Mouse (Mus musculus): ENCODE results near the gene Slc44a5. TPM values are rescaled to one million over a fixed set of nuclear protein-coding genes. Genes with fewer than 3 reads are reported as not detected.
"Not testable (repeated sequence)": the region's sequence is repeated elsewhere in the genome, so short reads cannot be mapped to it uniquely, and the experiment has no call there.

Gene Slc44a5
- polyA plus RNA-seq, 1 experiment from 2014 or later = 0.58 TPM

DNA sequence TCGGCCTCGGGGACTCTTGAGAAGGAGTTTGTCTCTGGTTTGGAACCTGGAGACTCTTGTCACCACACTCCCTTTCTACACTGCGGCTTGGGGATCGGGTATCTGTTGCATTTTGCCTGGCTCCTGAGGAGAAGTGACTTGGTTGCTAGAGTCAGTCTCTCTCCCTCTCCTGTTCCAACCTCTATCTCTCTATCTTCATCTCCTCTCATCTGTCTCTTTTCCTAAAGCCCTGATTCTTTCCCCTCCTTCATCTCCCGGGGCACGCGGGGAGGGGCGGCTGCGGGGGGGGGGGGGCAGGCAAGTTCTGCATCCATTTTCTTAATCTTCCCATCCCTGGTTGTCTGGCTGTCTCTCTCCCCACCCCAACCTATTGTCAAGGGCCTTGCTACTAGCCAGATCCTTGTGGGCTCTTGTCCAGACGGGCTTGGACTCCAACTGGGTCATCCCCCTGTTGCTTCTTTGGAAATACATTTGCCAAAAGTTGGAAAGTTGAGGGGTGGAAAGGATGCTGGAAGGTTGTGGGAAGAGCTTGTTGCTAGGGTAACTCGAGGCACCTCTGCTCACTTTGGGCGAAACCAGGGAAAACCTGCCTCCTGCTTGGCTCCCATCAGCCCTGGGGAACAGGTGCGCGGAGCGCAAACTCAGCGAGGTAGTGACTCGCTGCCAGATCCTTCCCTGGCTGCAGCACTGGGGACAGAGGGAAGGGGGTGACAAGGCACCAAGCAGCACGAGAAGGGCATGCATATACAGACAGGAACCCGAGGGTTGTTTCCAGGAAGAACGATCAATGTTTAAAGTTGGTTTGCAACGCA lies 919 bp downstream of the Slc44a5 start:
- H3K4me1 ChIP-seq = peaks cover 25% of the 10 kb centered on the region
- peaks cover 54% of the 10 kb centered on the region for H3K27me3 ChIP-seq
- WGBS = 7% methylated on average over 21 of the region's 21 CpGs
- H3K9me3 ChIP-seq (replicated peaks) = no peaks in the 10 kb centered on the region
- peak overlapping the region; percentile 99 for H3K4me2 ChIP-seq
- H3K27ac ChIP-seq = no peak overlapping the region
- H3K4me3 ChIP-seq (replicated peaks) = peak overlapping the region; percentile 58
- peak; percentile 41 for ATAC-seq (replicated peaks; ENCODE audit: low FRiP score)
- peak overlapping the region; percentile 49 for H3K9ac ChIP-seq
- no peaks in the 10 kb centered on the region for H3K36me3 ChIP-seq

DNA sequence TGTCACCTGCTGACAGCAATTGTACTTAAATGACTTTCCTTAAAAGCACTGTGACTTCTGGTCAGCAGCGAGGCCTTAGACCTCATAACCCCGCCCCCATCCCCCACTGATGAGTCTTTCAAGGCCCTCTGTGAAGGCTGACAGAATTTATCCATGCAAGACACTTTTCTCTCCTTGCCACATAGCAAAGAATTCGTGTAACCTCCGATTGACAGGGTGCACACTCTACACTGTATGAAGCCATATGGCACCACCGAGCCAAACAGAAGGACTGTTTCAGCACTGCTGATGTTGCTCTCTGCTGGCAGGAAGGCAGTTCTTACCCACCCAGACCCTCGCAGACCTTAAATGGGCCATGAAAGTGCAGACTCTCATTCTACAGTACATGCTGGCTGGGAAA lies 1.8 kb downstream of the Slc44a5 start:
- peaks cover 25% of the 10 kb centered on the region for H3K4me1 ChIP-seq
- H3K27me3 ChIP-seq = peaks cover 52% of the 10 kb centered on the region
- no peak overlapping the region for H3K4me2 ChIP-seq
- 9% methylated on average over 6 of the region's 6 CpGs for WGBS
- ATAC-seq (replicated peaks; ENCODE audit: low FRiP score) = no peak
- H3K36me3 ChIP-seq = no peaks in the 10 kb centered on the region
- no peak overlapping the region for H3K27ac ChIP-seq
- no peaks in the 10 kb centered on the region for H3K9me3 ChIP-seq (replicated peaks)
- no peak overlapping the region for H3K4me3 ChIP-seq (replicated peaks)
- H3K9ac ChIP-seq = no peak overlapping the region

DNA sequence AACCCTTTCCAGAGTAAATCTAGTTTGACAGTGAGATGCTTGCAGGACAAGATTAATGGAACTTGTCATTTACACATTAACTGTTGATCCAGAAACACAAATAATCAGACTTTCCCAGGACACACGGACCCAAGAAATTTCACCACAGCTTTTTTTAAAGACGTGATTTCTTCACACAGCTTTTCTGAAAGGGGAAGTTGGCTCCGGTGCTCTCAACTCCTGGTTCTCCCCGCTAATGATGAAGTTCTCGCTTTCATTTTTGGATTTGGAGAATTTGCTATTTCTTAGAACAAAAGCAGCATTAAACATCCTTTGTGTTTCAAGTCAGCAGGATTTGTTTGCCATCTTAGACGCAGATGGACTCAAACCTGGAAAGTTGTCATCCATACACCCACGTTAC lies 2.6 kb downstream of the Slc44a5 start:
- 81% methylated on average over 7 of the region's 7 CpGs for WGBS

DNA sequence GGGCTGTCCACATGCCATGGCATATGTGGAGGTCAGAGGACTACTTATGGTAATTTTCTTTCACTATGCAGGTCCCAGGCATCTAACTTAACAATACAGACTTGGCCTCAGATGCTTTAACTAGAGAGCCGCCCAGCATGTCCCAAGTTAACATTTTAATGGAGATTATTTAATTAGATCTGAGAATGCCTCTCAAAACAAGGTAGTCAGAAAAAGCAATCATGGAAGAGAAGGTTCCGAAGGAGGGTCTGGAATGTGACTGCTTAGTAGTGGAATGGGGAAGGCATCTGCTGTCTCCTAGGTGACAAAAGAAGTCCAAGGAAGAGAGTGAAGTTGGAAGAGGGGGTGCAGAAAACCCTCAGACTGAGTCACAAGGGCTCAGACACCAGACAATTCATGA lies 7.4 kb downstream of the Slc44a5 start:
- Histone ChIP-seq H3K27ac (no peak overlapping the region), H3K36me3 (no peaks in the 10 kb centered on the region), H3K4me2 (no peak overlapping the region), H3K9me3 (replicated peaks) (no peaks in the 10 kb centered on the region), H3K4me1 (0 out of 2 replicates have a peak, but pooled peaks cover 2% of the 10 kb centered on the region), H3K27me3 (0 out of 2 replicates have a peak, but pooled peaks cover 8% of the 10 kb centered on the region), H3K4me3 (replicated peaks) (no peak overlapping the region), H3K9ac (no peak overlapping the region)
- no peak for ATAC-seq (replicated peaks; ENCODE audit: low FRiP score)
- WGBS = 60% methylated on average over 2 of the region's 2 CpGs

More for the DNA sequence above, 2.6 kb downstream of the Slc44a5 start:
- H3K9me3 ChIP-seq (replicated peaks) = no peaks in the 10 kb centered on the region
- H3K27ac ChIP-seq = no peak overlapping the region
- no peak for ATAC-seq (replicated peaks; ENCODE audit: low FRiP score)
- H3K27me3 ChIP-seq = peaks cover 47% of the 10 kb centered on the region
- peaks cover 25% of the 10 kb centered on the region for H3K4me1 ChIP-seq
- no peak overlapping the region for H3K4me2 ChIP-seq
- no peak overlapping the region for H3K9ac ChIP-seq
- no peak overlapping the region for H3K4me3 ChIP-seq (replicated peaks)
- H3K36me3 ChIP-seq = no peaks in the 10 kb centered on the region

DNA sequence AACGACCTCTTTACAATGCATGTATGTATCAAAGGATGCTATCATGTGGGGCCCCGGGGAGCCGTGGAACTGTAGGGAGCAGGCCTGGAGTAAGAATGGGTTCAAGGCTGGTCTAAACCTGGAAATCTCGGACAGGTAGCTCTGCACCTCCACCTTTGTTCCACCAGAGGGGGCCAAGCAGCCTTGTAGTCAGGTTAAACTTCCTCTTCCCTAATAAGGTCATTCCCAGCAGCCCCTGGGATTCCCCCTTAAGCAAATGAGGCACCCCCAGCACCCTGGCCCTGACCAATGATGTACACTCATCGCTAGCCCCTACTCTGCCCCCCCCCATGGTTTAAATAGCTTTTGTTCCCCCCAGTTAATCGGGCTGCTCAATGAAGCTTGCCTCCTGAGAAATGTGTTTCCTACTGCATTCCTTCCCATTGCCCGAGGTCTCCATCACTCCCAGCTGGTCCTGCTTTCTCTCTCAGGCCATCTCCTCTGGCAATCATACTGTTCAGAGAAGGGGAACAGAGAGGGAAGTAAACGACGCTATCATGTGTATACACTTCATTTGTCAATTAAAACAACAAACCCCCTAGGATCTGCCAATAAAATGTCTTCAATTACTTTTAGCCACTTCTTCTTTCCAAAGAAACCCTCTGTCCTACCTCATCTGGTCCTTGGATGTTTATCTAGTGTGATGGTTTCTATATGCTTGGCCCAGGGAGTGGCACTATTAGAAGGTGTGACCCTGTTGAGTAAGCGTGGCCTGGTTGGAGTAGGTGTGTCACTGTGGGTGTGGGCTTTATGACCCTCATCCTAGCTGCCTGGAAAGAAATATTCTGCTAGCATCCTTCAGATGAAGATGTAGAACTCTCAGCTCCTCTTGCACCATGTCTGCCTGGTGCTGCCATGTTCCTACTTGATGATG lies 11.4 kb downstream of the Slc44a5 start:
- Histone ChIP-seq H3K27me3 (no peaks in the 10 kb centered on the region), H3K36me3 (no peaks in the 10 kb centered on the region), H3K9ac (no peak overlapping the region), H3K27ac (no peak overlapping the region), H3K4me1 (0 out of 2 replicates have a peak, but pooled peaks cover 2% of the 10 kb centered on the region), H3K4me2 (0 out of 2 replicates have a peak overlapping the region, but pooled peaks have one; percentile 14), H3K9me3 (replicated peaks) (no peaks in the 10 kb centered on the region), H3K4me3 (replicated peaks) (no peak overlapping the region)
- ATAC-seq (replicated peaks; ENCODE audit: low FRiP score) = peak; percentile 78
- 49% methylated on average over 10 of the region's 10 CpGs for WGBS

DNA sequence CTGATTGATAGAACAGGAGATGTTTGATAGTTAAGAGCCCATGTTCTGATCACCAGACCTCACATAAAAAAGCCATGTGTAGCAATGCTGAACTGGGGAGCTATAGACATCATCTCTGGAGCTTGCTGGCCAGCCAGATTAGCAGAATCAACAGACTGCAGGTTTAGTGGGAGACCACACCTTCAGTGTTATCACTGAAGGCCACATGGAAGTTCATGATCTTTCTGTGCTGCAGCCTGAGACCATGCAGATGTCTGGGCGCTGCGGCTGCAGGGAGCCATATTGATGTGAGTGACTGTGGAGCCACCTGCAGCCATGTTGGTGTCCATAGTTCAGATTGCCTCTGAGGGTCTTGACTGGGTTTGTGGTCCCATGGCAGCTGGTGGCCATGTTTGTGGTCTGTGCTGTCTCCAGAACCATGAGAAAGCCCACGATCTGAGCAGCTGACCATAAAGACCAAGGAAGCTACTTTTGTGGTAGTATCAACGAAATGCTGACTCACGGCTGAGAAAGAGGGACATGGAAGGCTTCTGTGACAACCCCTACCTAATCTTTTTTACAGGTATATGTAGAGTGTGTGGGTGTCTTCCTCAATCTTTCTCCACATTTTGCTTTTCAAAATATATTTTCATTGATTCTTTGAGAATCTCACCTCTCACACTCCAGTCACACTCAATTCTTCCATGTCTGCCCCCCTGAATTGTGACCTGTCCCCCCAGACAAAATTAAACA lies 26.7 kb downstream of the Slc44a5 start:
- 96% methylated on average over 5 of the region's 5 CpGs for WGBS
- no peak overlapping the region for H3K4me3 ChIP-seq (replicated peaks)
- H3K9me3 ChIP-seq (replicated peaks) = no peaks in the 10 kb centered on the region
- no peak for ATAC-seq (replicated peaks; ENCODE audit: low FRiP score)
- H3K27me3 ChIP-seq = no peaks in the 10 kb centered on the region
- H3K36me3 ChIP-seq = no peaks in the 10 kb centered on the region
- no peak overlapping the region for H3K27ac ChIP-seq
- no peaks in the 10 kb centered on the region for H3K4me1 ChIP-seq
- H3K4me2 ChIP-seq = no peak overlapping the region
- H3K9ac ChIP-seq = no peak overlapping the region

DNA sequence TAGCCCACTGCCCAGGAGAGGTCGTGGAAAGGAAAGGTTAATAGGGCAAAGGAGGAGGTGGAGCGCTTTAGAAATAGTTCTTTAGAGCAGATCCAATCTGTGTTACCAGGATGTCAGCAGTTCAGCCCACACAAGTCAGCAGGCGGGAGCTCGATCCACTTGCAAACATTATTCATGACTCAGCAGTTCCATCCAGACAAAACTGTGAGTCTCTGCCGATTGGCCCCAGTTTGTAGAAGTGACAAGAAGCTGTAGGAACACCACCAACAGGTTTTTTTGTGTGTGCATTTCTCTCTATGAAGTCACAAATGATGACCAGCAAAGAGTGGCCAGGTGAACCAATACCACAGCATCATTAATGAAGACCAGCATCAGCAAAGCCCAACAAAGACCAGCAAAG lies 28.1 kb downstream of the Slc44a5 start:
- Histone ChIP-seq H3K27me3 (no peaks in the 10 kb centered on the region), H3K4me2 (no peak overlapping the region), H3K4me3 (replicated peaks) (no peak overlapping the region), H3K9me3 (replicated peaks) (no peaks in the 10 kb centered on the region), H3K27ac (no peak overlapping the region), H3K4me1 (no peaks in the 10 kb centered on the region), H3K36me3 (no peaks in the 10 kb centered on the region), H3K9ac (no peak overlapping the region)
- no peak for ATAC-seq (replicated peaks; ENCODE audit: low FRiP score)
- WGBS = 62% methylated on average over 5 of the region's 5 CpGs

DNA sequence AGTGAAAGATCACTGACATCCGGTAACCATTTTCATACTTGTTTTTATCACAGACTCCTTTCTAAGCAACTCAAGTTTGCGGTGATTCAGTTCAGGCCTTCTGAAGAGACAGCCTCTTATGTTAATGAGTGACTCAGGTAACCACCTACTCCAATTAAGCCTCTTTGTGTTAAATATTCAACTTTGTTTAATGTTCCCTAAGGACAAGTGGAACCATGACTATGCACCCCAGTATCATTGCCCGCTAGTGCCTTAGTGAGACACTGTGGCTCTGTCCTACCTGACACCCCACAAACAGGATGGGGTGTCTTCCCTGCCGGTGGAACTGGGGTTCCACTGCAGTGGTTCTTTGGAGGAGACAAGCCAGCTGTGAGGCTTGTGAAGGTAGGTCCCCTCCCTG lies 73.6 kb downstream of the Slc44a5 start:
- H3K9ac ChIP-seq = no peak overlapping the region
- H3K4me1 ChIP-seq = no peaks in the 10 kb centered on the region
- no peak overlapping the region for H3K4me3 ChIP-seq (replicated peaks)
- H3K36me3 ChIP-seq = no peaks in the 10 kb centered on the region
- 82% methylated on average over 4 of the region's 4 CpGs for WGBS
- H3K27ac ChIP-seq = no peak overlapping the region
- H3K27me3 ChIP-seq = no peaks in the 10 kb centered on the region
- ATAC-seq (replicated peaks; ENCODE audit: low FRiP score) = peak; percentile 66
- H3K9me3 ChIP-seq (replicated peaks) = no peaks in the 10 kb centered on the region
- H3K4me2 ChIP-seq = no peak overlapping the region

DNA sequence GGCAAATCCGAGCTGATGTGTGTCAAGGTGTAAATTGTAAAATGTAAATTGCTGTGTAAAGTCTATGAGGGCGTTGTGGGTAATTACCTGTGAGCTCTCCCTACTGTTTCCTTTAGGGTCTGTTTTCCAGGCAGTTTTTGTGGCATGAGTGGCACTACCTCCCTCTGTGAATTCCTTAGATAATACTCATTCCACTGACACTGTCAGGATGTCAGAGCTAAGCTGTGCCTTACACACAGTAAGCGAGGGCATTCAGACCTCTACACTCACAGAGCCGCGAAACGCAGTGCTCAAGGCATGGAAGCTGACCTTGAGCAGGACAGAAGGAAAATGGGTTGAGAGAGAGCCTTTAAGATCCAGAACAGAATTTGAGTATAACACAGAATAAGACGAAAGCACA lies 80.1 kb downstream of the Slc44a5 start:
- Histone ChIP-seq H3K4me1 (no peaks in the 10 kb centered on the region), H3K9ac (no peak overlapping the region), H3K27me3 (no peaks in the 10 kb centered on the region), H3K36me3 (no peaks in the 10 kb centered on the region), H3K27ac (no peak overlapping the region), H3K4me3 (replicated peaks) (no peak overlapping the region), H3K4me2 (no peak overlapping the region), H3K9me3 (replicated peaks) (no peaks in the 10 kb centered on the region)
- WGBS = 64% methylated on average over 7 of the region's 7 CpGs
- no peak for ATAC-seq (replicated peaks; ENCODE audit: low FRiP score)

DNA sequence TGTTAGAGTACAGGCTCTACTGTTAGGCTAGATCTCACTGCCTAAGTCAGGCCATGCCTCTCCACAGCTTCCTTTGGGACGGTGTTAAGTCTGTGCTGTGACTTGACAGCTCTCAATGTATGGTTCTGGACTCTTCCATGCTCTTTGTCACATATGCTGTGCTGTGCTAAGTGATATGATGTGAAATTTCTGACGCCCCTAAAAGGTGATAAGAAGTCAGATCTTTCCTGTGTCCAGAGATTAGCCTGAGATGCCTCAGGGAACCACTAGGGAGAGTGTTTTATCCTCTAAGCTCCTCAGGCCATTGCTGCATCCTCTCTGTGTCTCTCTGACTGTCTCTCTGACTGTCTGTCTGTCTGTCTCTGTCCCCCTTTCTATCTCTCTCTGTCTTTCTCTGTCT lies 84.2 kb downstream of the Slc44a5 start:
- H3K9ac ChIP-seq = no peak overlapping the region
- H3K27me3 ChIP-seq = no peaks in the 10 kb centered on the region
- no peaks in the 10 kb centered on the region for H3K4me1 ChIP-seq
- H3K27ac ChIP-seq = no peak overlapping the region
- no peak overlapping the region for H3K4me3 ChIP-seq (replicated peaks)
- no peak overlapping the region for H3K4me2 ChIP-seq
- WGBS = 76% methylated on average over 2 of the region's 2 CpGs
- no peaks in the 10 kb centered on the region for H3K36me3 ChIP-seq
- H3K9me3 ChIP-seq (replicated peaks) = no peaks in the 10 kb centered on the region
- ATAC-seq (replicated peaks; ENCODE audit: low FRiP score) = no peak

DNA sequence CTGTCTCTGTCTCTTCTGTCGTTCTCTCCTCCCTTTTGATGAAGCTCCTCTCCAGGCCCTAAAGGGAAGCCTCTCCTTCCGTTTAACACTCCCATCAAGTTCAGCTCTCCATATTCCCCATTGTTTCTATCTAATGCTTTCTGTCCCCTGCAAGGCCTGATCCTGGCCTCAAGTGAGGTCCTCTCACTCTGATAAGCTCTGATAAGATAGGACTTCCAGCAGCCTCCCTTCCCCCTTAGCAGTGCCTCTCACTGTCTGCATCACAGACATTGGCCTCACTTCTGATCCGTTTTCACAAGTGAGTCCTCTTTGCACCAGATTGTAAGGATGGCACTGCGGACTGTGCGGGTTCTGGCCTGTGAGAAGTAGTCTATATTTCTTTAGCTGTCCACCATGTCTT lies 85.0 kb downstream of the Slc44a5 start:
- Histone ChIP-seq H3K9ac (no peak overlapping the region), H3K36me3 (no peaks in the 10 kb centered on the region), H3K27ac (no peak overlapping the region), H3K9me3 (replicated peaks) (no peaks in the 10 kb centered on the region), H3K4me3 (replicated peaks) (no peak overlapping the region), H3K27me3 (no peaks in the 10 kb centered on the region), H3K4me1 (no peaks in the 10 kb centered on the region), H3K4me2 (no peak overlapping the region)
- 87% methylated on average over 5 of the region's 5 CpGs for WGBS
- ATAC-seq (replicated peaks; ENCODE audit: low FRiP score) = no peak

DNA sequence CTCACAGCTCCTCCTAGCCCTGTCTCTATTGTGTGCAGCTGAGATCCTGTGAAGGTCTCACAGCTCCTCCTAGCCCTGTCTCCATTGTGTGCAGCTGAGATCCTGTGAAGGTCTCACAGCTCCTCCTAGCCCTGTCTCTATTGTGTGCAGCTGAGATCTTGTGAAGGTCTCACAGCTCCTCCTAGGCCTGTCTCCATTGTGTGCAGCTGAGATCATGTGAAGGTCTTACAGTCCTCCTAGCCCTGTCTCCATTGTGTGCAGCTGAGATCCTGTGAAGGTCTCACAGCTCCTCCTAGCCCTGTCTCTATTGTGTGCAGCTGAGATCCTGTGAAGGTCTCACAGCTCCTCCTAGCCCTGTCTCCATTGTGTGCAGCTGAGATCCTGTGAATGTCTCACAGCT lies 98.8 kb downstream of the Slc44a5 start:
- not testable (repeated sequence) for H3K27me3 ChIP-seq; H3K36me3 ChIP-seq; H3K4me1 ChIP-seq; H3K9ac ChIP-seq; H3K9me3 ChIP-seq (replicated peaks); H3K27ac ChIP-seq; ATAC-seq (replicated peaks; ENCODE audit: low FRiP score); H3K4me2 ChIP-seq; H3K4me3 ChIP-seq (replicated peaks)
